ENCODE assay signal across 7 mouse cellular contexts in the genomic region with DNA sequence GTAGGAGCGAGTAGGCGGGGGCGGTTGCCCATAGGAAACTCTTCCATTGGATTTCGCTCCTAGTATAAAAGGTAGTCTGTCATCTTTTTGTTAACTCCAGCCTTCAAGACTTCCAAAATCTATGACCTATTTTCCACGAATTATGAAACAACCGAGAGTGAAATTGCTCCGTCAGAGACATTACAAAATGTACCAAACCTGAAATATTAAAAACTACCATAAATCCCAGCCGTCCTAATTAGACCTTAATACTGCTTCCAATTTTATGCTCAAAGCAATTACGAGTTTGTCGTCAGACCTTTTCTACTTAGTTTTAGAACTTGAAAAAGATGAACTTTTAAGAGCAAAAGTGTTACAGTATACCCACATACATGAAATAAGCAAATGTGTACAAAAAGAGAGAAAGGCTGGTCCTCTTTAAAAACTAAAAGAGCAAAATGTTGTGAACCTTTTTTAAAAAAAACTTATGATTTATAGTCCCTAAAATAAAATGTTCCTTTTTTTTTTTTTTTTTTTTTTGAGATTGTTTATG. TPM values are rescaled to one million over a fixed set of nuclear protein-coding genes. Genes with fewer than 3 reads are reported as not detected.
DNase-seq lines count a peak whose midpoint lies in the region; ATAC-seq and TF ChIP-seq lines count a peak whose summit lies in the region.

No protein-coding gene starts in this region.

- H3K27me3 ChIP-seq in lung, postnatal 0 days (replicated peaks; ENCODE audit: insufficient read depth, low read length) = no peaks in the 10 kb centered on the region
- H3K27me3 ChIP-seq in forebrain, postnatal 0 days (ENCODE audit: insufficient read depth, low read length) = no peaks in the 10 kb centered on the region
- no peaks in the 10 kb centered on the region for H3K27me3 ChIP-seq in limb, embryonic 15.5 days
- no peaks in the 10 kb centered on the region for H3K27me3 ChIP-seq in stomach, embryonic 16.5 days (ENCODE audit: control insufficient read depth, insufficient read depth, low read length)

- H3K4me3 ChIP-seq in lung, postnatal 0 days (ENCODE audit: low read depth, low read length) = peak overlapping the region; percentile 85
- peak overlapping the region; percentile 98 for H3K4me3 ChIP-seq in forebrain, postnatal 0 days (ENCODE audit: low read depth, low read length)
- H3K4me3 ChIP-seq in limb, embryonic 15.5 days = peak overlapping the region; percentile 99
- peak overlapping the region; percentile 97 for H3K4me3 ChIP-seq in stomach, embryonic 16.5 days (replicated peaks; ENCODE audit: low read length)

- no peak for TF ChIP-seq EP300 in lung, postnatal 0 days (IDR thresholded peaks at IDR 0.05)

- H3K4me1 ChIP-seq in lung, postnatal 0 days (ENCODE audit: insufficient read depth, low read depth, low read length) = peaks cover 10% of the 10 kb centered on the region; the same call in 1 of the 2 replicates
- peaks cover 6% of the 10 kb centered on the region for H3K4me1 ChIP-seq in forebrain, postnatal 0 days (ENCODE audit: insufficient read depth)
- H3K4me1 ChIP-seq in limb, embryonic 15.5 days = peaks cover 17% of the 10 kb centered on the region
- peaks cover 9% of the 10 kb centered on the region for H3K4me1 ChIP-seq in stomach, embryonic 16.5 days (ENCODE audit: control insufficient read depth, insufficient read depth, low read length)

- DNase-seq in lung, postnatal 0 days (ENCODE audit: low spot score) = no peak
- no peak for DNase-seq in lung, postnatal 4 days
- DNase-seq in forebrain, postnatal 0 days = no peak
- DNase-seq in adrenal gland, adult 2 months = no peak
- no peak for DNase-seq in kidney, adult 18-20 months

- peak overlapping the region; percentile 84; the same call in 1 of the 2 replicates for H3K9ac ChIP-seq in lung, postnatal 0 days (replicated peaks; ENCODE audit: low read depth)
- H3K9ac ChIP-seq in forebrain, postnatal 0 days = no peak overlapping the region
- no peak overlapping the region for H3K9ac ChIP-seq in limb, embryonic 15.5 days
- H3K9ac ChIP-seq in stomach, embryonic 16.5 days (ENCODE audit: low read length) = no peak overlapping the region

- H3K4me2 ChIP-seq in lung, postnatal 0 days (replicated peaks; ENCODE audit: low read depth, low read length) = peak overlapping the region; percentile 92
- peak overlapping the region; percentile 90 for H3K4me2 ChIP-seq in forebrain, postnatal 0 days (ENCODE audit: low read depth)
- peak overlapping the region; percentile 93 for H3K4me2 ChIP-seq in limb, embryonic 15.5 days
- H3K4me2 ChIP-seq in stomach, embryonic 16.5 days (ENCODE audit: low read depth, low read length) = peak overlapping the region; percentile 90

- H3K9me3 ChIP-seq in lung, postnatal 0 days (ENCODE audit: low read length) = no peaks in the 10 kb centered on the region
- no peaks in the 10 kb centered on the region for H3K9me3 ChIP-seq in forebrain, postnatal 0 days (ENCODE audit: low read length)
- no peaks in the 10 kb centered on the region for H3K9me3 ChIP-seq in limb, embryonic 15.5 days
- H3K9me3 ChIP-seq in stomach, embryonic 16.5 days (replicated peaks; ENCODE audit: control insufficient read depth, low read length) = no peaks in the 10 kb centered on the region

- no peak for TF ChIP-seq CTCF in lung, postnatal 0 days (IDR thresholded peaks at IDR 0.05)
- TF ChIP-seq CTCF in forebrain, postnatal 0 days (IDR thresholded peaks at IDR 0.05; ENCODE audit: low read depth) = no peak

- 6% methylated on average over 10 of the region's 10 CpGs for WGBS in lung, postnatal 0 days
- 9% methylated on average over 10 of the region's 10 CpGs for WGBS in forebrain, postnatal 0 days
- WGBS in limb, embryonic 15.5 days = 5% methylated on average over 10 of the region's 10 CpGs
- 8% methylated on average over 10 of the region's 10 CpGs for WGBS in stomach, embryonic 16.5 days

- H3K27ac ChIP-seq in lung, postnatal 0 days (ENCODE audit: low read length) = no peak overlapping the region
- H3K27ac ChIP-seq in forebrain, postnatal 0 days (ENCODE audit: low read depth, low read length) = no peak overlapping the region
- no peak overlapping the region for H3K27ac ChIP-seq in limb, embryonic 15.5 days
- H3K27ac ChIP-seq in stomach, embryonic 16.5 days (ENCODE audit: low read length) = no peak overlapping the region

- no peak for ATAC-seq in lung, postnatal 0 days
- ATAC-seq in forebrain, postnatal 0 days = no peak
- ATAC-seq in limb, embryonic 15.5 days (ENCODE audit: insufficient number of reproducible peaks, low FRiP score, low TSS enrichment, low read depth) = no peak
- ATAC-seq in stomach, embryonic 16.5 days (ENCODE audit: insufficient read depth, low FRiP score) = no peak

- no peaks in the 10 kb centered on the region for H3K36me3 ChIP-seq in lung, postnatal 0 days (ENCODE audit: insufficient read depth, low read length)
- H3K36me3 ChIP-seq in forebrain, postnatal 0 days (ENCODE audit: insufficient read depth) = peaks cover 14% of the 10 kb centered on the region
- H3K36me3 ChIP-seq in limb, embryonic 15.5 days = peaks cover 14% of the 10 kb centered on the region
- 0 out of 2 replicates have a peak, but pooled peaks cover 6% of the 10 kb centered on the region for H3K36me3 ChIP-seq in stomach, embryonic 16.5 days (ENCODE audit: control insufficient read depth, insufficient read depth, low read length)

RNA-seq across cellular contexts. Expression of a gene that starts 0.5 kb away (rescaled TPM):
- polyA plus RNA-seq in lung, postnatal 0 days (2015; fragmentation: Nextera tagmentation; extraction: Ambion mirVana) = 12.8 and 13.0 TPM in 2 replicates
- 22.9 and 23.4 TPM in 2 replicates for total RNA-seq in forebrain, postnatal 0 days (2014; rRNA removed)
- 9.1 and 12.5 TPM in 2 replicates for polyA plus RNA-seq in forebrain, postnatal 0 days (2015; fragmentation: Nextera tagmentation; extraction: Ambion mirVana)
- polyA plus RNA-seq in limb, embryonic 15.5 days (2015; fragmentation: Nextera tagmentation; extraction: Ambion mirVana) = 19.5 and 21.0 TPM in 2 replicates
- polyA plus RNA-seq in stomach, embryonic 16.5 days (2015; fragmentation: Nextera tagmentation; extraction: Ambion mirVana) = 13.3 and 17.8 TPM in 2 replicates
- 10 to 100 TPM; 22.4 to 29.3 TPM for total RNA-seq in adrenal gland, adult 2 months (2021)
- 34.6 and 36.2 TPM in 2 replicates for polyA plus RNA-seq in adrenal gland, adult 2 months (2012; rRNA removed)

RNA-seq across cellular contexts. Expression of a gene that starts 42.4 kb away (rescaled TPM):
- 32.2 and 34.1 TPM in 2 replicates for polyA plus RNA-seq in lung, postnatal 0 days (2015; fragmentation: Nextera tagmentation; extraction: Ambion mirVana)
- 30.2 and 35.5 TPM in 2 replicates for total RNA-seq in forebrain, postnatal 0 days (2014; rRNA removed)
- polyA plus RNA-seq in forebrain, postnatal 0 days (2015; fragmentation: Nextera tagmentation; extraction: Ambion mirVana) = 44.9 and 56.4 TPM in 2 replicates
- 54.4 and 58.2 TPM in 2 replicates for polyA plus RNA-seq in limb, embryonic 15.5 days (2015; fragmentation: Nextera tagmentation; extraction: Ambion mirVana)
- polyA plus RNA-seq in stomach, embryonic 16.5 days (2015; fragmentation: Nextera tagmentation; extraction: Ambion mirVana) = 46.4 and 53.3 TPM in 2 replicates
- 10 to 100 TPM; 51.9 to 70.1 TPM for total RNA-seq in adrenal gland, adult 2 months (2021)
- polyA plus RNA-seq in adrenal gland, adult 2 months (2012; rRNA removed) = 9.3 and 17.5 TPM in 2 replicates

RNA-seq across cellular contexts. Expression of a gene that starts 52.2 kb away (rescaled TPM):
- 6.7 and 8.3 TPM in 2 replicates for polyA plus RNA-seq in lung, postnatal 0 days (2015; fragmentation: Nextera tagmentation; extraction: Ambion mirVana)
- total RNA-seq in forebrain, postnatal 0 days (2014; rRNA removed) = 35.5 and 36.0 TPM in 2 replicates
- 2.8 and 4.5 TPM in 2 replicates for polyA plus RNA-seq in forebrain, postnatal 0 days (2015; fragmentation: Nextera tagmentation; extraction: Ambion mirVana)
- polyA plus RNA-seq in limb, embryonic 15.5 days (2015; fragmentation: Nextera tagmentation; extraction: Ambion mirVana) = 8.7 and 8.9 TPM in 2 replicates
- polyA plus RNA-seq in stomach, embryonic 16.5 days (2015; fragmentation: Nextera tagmentation; extraction: Ambion mirVana) = 7.6 and 7.7 TPM in 2 replicates
- total RNA-seq in adrenal gland, adult 2 months (2021) = 10 to 100 TPM; 33.0 to 52.8 TPM
- 7.4 and 8.3 TPM in 2 replicates for polyA plus RNA-seq in adrenal gland, adult 2 months (2012; rRNA removed)
